Mouse (Mus musculus) spleen, postnatal 36 days (tissue): ENCODE measurements at regions not wholly inside any gene's neighbourhood (a gene's known extent, or its start where the extent isn't known, plus 50 kb on each side); places are given as distances from the start of the nearest gene placed in this dataset.
A peak's percentile ranks its signal among the peaks of the same experiment; 100 is the strongest.

ENCODE experiments used
- DNase-seq, 2 experiments: peaks; one replicate each; pipeline ENCODE4 v3.0.0; 2022; ENCODE audit warnings: low spot score in 2 of 2, mixed read lengths in 1 of 2

- DNase-seq: no peak
These were observed 63.2 kb upstream of the Kcnj15 start for GRCm38 (mm10) chr16:95194151-95194550.

- DNase-seq: no peak
These were observed 61.2 kb upstream of the Kcnj15 start for GRCm38 (mm10) chr16:95196141-95196540.

DNA sequence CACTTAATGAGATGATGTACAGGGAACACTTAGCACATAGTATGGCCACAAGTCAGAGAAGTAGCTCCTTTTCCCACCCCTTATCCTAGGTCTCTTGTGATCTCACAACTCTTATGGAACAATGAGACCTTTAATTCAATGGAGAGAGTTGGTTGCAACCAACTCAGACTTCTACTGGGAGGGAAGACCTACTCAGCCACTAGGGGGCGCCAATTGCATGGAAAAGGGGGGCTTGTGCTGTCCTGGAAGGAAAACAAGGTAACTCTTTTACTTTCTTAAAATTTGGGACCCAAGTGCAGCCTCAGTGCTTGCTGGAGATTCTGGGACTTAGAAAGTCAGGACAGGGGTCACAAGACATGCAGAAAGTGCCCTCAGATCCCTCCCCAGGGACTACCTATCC is 60.7 kb upstream of the Kcnj15 start:
- peak; percentile 8 to 20 for DNase-seq

DNA sequence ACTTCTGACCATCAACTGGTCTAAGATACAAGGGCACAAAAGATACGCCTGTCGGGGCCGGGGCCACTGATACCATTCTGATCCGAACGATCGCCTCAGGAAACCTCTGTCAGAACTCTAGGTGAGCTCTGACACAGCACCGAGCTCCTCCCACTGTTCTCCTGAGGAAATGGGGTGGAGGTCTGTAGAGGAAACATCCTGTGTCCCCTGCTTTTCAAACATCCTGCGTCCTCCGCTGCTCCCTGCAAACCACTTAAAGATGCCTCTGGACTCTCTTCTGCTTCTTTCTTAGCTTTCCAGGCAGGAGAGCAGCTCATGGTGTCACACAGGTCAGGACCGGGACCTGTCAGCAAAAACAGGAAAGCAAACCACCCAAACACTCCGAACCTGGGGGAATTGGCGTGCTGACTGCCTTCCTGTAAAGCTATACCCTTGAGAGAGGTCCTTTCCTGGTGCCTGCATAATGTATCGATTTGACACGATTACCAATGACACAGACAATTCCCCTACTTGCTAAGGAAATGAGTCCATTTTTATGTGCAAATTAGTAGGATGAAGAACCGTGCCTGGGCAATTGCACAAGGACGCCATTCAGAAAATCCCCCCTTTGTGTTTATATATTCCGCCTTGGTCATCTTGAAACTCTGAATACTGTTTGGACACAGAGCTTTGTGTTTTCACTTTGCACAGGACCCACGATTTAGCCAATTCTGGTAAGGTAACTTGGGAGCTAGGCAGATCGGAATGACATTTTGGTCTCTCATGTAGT is 58.4 kb upstream of the Kcnj15 start:
- DNase-seq: no peak

DNA sequence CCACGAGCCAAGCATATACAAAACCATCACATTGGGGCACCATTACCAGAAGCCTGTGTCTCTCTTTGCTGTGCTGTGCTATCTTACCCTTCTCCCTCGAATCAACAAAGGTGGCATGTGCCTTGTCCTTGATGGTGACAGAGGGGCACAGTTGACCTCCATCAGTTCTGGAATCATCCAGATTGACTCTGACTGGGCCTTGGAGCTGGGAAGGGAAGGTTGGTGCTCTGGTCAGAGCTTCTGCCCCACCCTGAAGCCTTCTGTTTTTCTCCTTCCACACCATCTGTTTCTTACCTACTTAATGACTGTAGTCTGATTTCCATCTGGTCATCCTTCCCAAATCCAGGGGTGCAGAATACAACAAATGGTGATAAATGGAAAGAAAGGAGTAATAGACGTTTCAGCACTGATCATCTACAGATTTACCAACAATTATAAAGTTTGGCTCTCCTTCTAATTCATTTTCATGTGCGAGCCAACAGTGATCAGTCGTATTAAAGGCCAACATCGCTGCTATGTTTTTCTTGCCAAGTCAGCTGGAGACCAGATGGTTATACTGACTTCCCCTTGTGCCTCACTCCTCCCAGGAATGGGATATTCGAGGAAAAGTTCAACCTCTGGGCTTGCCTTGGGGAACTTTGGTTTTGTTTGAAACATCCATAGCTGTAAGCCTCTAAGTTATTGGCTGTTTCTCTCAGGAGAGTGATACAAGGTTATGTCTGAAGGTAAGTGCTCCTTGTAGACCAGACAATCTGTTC is 55.1 kb upstream of the Kcnj15 start:
- no peak for DNase-seq

GRCm38 (mm10) chr16:95203026-95203425 is 54.3 kb upstream of the Kcnj15 start:
- no peak for DNase-seq

GRCm38 (mm10) chr16:95203790-95204189 is 53.6 kb upstream of the Kcnj15 start:
- DNase-seq: no peak

- DNase-seq: no peak
These were observed 52.9 kb upstream of the Kcnj15 start for GRCm38 (mm10) chr16:95204507-95204906.

DNA sequence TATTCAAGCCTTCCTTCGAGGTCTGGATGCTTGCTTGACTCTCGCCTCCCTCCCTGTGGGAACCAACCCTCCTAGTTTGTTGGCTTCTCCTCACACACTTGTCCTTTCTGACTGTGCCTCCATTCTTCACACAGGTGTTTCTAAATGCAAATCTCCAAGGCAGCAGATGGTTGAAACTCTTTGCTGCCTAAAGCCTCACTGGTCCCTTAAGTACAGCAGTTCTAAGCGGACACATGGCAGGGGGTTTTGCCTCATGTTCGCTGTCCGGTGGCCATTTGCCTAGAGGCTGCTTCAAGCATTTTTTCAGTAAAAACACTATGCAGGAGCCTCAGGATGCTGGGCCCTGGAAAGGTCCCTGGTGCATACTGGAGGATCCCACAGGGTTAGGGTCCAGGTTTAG is 50.9 kb upstream of the Kcnj15 start:
- DNase-seq: no peak

DNA sequence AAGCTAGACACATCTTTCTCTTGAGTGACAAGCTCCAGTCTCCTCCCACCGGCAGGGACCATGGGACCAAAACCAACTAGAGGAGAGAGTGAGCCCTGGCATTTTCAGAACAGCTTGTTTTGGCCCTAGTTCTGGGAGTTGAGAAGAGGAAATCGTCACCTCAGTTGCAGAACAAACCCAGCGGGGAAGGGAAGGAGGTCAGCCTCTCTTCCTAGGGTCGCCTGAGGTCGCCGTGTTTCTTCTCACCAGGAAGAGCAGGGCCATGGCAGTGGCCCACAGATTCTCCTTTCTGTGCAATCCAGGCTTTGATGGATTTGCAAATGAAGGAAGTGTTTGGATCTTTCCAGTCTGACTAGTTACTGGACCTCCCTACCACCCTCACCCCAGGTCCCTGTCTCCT is 49.8 kb upstream of the Kcnj15 start:
- no peak for DNase-seq
